Mouse (Mus musculus) spleen, postnatal 36 days (tissue): Measurements from ENCODE around the gene Abca3.

Experiments
- DNase-seq, 2 experiments: peaks; one replicate each; pipeline ENCODE4 v3.0.0; 2022; ENCODE audit warnings: low spot score in 2 of 2, mixed read lengths in 1 of 2

Gene Abca3

DNA sequence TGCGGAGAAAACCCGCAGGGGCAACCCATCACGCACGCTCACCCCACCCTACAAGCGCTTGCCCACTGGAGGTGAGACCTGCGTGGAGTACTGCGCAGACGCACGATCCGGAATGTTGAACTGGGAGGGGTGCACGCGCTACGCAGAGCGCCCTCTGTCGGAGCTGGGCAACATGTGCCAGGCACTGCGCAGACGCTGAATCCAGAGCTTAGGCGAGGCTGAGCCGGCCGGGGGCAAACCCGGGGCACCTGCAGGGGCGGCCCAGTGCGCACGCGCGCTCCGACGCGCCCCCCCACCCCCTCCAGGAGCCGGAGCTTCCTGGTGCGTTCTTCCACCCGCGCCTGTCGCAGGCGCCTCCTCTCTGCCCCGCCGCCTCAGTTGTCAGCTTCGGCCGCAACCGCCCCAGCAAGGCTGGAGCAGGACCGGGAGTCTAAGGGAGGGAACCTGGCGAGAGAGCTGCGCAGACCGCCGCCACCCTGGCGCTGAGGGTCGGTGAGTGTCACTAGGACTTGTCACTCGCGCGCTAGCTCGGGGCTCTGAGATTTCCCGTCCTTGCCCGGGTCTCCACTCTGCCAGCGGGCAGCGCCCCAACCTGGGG, at the start of gene Abca3:
Abca3 (plus strand) TSS at position 191 of the 598 bp plus-strand sequence.
- DNase-seq, result peak; percentile 96 to 98

DNA sequence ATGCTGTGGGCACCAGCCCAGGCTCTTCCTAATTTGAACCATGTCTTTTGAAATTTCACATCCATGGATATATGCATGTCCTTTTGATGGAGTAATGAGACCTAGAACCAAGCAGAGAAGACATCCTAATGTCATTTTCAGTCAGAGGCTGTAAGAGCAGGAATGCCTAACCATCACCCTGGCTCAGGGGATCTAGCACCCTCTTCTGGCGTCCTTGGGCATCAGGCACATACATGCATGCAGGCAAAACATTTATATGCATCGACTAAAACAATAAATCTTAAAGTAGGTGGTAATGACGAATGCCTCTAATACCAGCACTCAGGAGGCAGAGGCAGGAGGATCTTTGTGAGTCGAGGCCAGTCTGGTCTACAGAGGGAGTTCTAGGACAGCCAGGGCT, 44.2 kb upstream of the Abca3 start:
- peak; percentile 28 to 31 for DNase-seq

DNA sequence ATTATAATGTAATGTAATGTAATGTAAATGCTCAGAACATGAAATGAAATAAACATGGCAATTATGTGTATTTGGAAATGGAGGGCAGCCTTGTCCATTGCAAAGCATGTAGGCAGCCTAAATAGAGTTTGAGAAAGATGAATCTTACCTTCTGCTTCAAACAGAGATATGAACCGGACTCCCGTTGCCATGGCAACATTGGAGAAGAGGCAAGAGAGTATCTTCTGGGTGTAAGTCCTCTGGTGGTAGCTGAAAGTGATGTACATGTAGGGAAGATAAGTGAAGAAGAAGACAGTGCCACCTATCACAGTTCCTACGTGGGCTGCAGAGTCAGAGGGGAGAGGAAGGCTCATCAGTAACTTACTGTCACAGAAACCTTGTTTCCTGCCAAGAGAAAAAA, 30.9 kb upstream of the Abca3 start:
- no peak for DNase-seq

DNA sequence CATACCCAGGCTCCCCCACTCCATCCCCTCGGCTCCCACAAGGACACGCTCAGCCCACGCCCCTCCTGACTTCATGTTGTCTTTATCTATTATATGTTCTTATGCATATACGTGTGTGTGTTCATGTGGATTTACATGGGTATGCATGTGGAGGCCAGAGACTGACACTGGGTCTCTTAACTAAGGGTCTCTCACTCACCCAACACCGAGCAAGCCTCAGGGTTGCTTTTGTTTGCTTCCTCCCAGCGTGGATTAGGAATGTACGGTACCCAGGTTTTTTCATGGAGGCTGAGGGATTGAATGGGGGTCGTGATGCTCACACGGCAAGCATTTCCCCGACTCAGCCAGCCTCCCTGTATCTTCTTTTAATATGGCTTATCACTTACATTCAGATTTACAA, 26.7 kb upstream of the Abca3 start:
- no peak for DNase-seq

DNA sequence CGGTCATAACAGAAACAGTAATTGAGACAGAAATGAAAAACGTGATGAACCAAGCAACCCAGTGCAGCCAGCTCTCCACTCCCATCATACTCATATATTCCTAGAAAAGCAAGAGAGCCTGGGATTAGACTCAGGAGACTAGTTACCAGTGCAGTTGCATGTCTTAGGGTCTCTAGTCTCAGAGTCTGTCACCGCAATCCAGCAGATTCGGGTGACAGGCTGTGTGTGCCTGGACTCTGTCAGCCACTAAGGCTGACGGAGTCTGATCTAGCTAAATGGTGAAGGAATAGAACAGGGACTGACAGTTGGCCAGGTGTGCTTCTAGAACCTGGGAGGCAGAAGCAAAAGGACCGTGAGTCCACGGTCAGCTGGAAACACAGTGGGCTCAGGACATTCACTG, 24.1 kb upstream of the Abca3 start:
- no peak for DNase-seq

DNA sequence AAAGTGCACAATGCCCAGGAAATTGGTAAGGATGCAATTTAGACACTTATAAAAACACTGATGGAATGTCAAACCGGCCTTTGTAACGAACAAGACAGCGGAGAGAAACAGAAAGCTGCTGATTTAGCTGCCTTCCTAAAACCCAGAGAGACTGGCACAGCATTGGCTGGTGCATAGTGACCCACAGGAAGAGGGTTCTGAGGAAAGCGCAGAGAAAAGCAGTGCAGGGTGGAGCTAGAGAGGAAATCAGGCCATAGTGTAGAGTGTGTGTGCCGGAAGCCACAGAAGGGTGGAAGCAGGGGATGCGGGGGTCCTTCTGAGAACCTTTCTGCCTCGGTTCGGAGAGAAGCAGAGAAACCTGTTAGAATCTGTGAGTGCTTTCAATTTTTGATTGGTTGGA, 7.1 kb upstream of the Abca3 start:
- peak; percentile 32 to 43 for DNase-seq

DNA sequence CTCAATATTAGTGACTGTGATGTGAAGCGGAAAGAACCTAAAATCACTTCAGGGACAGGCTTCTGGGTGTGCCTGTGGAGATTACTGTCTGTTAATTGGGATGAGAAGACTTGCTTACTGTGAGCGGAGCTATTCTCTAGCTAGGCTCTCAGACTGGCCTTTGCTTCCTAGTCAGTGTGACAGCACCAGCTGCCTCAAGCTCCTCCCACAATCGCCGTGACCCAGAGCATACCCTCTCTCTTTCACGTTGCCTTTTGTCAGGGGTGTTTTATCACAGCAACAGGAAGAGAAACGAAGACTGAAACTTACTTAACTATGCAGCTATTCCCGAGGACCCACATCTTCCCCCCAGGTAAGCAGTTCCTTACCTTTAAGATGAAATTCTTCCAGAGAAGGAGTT, 4.9 kb upstream of the Abca3 start:
- no peak for DNase-seq

DNA sequence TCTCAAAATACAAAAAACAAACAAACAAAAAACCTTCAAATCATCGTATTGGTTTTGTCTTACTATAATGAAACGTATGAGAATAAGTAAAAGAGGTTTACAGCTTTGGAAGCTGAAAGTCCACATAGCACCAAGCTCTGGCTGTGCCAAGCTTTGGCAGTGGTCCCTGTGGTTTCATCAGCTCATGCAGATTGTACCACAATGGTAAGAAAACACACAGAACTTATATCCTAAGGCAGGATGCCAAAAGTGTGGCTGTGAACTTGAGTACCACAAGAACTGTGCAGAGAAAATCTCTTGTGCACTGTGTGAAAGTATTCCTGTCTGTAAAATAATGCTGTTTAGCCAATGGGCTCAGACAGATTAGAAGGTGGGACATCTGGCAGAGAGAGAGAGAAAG, 2.6 kb upstream of the Abca3 start:
- no peak for DNase-seq

DNA sequence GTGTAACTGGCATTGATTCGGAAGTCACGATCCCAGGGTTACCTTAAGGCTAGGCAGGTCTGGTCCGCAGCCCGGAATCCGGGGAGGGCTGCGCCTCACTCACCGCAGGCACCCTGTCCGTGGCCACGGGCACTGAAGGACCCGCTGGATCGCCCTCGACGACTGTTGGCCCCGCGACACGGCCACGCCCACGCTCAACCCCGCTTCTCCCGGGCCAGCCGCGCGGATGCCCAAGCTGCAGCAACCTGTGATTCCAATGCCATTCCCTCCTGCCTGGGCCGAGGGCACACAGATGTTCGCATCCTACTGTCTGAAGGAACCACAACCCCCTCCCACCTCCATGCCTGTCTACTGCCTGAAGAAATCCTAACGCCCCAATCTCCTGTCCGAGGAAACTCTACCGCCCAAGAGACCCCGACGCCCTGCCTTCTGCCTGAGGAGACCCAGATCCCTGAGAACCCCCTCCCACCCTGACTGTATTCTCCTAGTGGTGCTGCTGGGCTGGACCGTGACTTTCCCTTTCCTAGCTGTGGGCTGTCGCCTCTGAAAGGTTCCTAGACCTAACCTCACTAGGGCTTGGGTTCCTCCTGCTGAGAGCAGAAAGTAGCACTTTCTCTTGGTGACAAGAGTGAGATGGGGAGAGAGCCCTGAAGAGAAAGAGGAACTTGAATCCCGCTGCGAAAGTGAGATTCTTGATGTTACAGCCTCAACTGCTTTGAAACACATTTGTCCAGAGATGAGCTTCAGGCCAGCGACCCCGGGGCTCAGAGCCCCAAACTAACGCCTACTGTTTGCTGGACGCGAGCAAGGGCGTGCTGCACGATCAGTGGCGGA, 607 bp upstream of the Abca3 start, which contains the start of gene Abca17:
Abca17 (minus strand) TSS at position 143 of the 834 bp plus-strand sequence.
- peak; percentile 14 to 35 for DNase-seq

DNA sequence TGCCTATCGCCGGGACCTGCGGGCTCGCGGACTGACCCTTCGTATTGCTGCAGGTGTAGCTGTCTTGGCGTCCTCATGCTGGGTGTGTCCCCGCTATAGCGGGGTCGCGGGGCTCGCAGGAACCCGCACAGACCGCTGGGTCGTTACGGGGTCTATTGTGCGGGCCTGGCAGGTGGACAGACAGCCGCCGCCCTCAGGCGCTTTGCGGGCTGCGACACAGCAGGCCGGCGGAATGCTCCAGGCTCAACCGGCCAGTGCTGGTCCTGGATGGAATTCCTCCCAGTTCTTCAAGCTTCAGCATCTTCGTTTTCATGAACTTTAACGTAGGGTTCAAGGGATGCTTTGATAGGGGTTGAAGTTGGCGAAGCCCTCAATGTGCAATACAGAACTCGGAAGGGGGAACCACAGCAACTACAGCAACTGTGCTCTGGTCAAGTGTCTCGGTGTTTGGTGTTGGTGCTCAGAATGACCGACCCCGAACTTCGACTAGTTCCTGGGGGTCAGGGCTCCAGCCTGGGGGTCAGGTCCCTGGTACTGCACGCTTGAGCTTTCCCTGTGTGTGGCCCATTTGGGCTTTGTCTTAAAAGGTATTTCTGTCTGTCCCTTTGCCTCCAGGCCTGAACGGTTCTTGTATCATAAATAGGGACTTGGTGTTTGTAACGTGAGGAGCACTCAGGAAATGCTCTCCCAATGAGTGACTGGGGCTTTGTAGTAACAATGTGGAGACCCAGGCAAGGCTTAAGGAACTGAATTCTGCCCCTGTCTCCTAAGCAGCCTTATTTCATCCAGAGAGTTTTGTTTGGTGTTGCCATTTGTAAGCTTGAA, 832 bp downstream of the Abca3 start:
- DNase-seq, result peak in 1 of 2 experiments; percentile 9

DNA sequence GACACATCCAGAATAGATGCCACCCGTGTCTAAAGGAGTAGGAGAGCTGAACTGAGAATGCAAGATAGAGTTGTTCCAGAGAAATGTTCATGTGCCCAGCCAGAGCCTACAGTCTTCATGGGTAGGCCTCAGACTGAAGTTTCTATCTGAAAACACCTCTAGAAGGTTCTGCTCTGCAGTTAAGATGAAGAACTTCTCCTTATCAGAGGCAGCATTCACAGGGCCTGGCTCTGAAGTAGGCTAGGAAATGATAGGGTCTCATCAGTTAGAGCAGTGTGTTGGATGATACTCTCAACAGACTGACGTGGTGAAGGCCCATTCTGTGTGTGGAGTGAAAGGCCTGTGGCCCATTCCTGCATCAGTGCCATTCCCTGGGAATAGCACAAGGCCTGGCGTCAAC, 2.2 kb downstream of the Abca3 start:
- DNase-seq, result peak; percentile 5 to 30

DNA sequence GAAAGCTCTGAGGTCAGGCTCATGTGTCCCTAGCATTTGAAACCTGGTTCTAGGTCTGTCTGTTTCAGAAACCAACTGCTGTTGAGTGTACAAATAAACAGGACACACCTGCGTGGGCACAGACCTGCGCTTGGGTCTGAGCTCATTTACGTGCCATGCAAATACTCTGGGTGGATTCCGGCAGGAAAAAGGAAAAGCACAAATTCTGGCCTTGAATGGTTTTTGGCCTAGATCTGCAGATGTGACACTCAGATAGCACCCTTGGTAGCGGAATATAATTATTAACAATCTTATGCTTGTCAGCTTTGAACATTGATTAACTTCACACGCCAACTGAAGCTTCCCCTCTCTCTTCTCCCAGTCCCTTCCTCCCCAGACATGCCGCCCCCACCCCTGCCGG, 3.5 kb downstream of the Abca3 start:
- no peak for DNase-seq

DNA sequence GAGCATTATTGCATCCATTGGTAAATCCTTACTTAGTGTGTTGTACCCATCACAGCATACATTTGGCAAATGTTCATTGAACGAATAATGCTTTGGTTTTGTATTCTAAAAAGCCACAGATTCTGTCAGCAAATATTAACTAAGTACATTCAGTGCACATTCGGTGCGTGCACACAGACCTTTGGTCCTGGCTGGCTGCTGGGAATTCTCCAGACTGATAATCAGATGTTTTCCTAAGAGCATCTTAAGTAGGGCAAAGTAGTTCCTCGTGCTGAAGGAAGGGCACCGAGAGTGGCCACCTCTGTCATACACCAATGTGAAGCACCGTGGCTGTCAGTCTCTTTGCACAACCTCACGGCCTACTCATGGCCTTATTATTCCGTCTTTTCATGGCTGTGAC, 7.3 kb downstream of the Abca3 start:
- DNase-seq, result no peak

DNA sequence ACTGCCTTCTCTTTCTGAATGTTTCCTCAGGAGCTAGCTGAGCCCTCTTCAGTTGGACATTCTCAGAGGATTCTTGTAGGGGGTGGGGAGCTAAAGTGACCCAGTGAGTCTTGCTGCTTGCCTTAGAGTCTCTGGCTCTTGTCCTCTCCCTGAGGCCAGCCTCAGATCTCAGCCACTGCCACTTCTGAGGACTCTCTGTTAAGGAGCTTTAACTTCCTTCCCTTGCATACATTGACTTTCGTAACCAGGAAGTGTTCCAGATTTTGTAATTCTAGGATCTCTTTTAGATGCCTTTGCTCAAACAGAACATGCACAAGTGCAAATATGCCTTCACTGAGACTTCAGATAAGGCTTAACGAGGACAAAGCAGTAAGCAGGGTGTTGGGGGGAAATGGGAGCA, 8.2 kb downstream of the Abca3 start:
- DNase-seq, result no peak

DNA sequence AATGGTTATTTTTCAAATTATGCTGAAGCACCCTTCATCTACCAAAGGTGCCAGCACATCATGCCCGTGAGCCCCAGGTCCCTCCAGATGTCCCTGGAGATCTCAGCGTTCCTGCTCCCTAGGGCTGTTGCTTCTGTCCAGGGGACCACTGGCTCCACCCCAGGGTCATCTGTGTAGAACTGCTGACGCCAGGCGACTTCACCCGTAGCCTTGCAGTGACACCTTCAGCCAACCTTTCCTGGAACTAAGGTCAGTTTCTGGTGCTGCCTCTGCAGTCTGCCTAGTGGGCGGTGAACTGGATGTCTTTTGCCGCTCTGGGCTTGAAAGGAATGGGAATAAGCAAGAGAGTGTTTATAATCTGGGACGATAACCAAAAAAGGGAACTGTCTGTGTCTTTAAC, 9.1 kb downstream of the Abca3 start:
- no peak for DNase-seq

DNA sequence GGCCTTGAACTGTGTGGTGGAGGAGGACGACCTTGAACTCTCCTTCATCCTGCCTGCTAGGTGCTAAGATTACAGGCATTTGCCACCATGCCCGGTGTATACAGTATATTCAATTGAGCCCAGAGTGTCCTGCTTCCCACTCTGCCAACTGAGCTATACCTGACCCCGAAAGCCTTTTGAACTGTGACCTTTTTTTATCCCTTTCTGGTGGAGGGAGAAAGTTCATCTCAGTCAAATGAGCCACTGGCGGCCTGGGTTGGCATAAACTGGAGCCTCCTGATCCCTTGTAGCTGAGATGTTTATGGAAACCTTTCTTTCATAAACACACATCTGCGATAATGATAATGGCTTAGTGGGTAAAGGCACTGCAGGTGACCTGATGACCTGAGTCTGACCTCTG, 9.5 kb downstream of the Abca3 start:
- DNase-seq, result no peak

DNA sequence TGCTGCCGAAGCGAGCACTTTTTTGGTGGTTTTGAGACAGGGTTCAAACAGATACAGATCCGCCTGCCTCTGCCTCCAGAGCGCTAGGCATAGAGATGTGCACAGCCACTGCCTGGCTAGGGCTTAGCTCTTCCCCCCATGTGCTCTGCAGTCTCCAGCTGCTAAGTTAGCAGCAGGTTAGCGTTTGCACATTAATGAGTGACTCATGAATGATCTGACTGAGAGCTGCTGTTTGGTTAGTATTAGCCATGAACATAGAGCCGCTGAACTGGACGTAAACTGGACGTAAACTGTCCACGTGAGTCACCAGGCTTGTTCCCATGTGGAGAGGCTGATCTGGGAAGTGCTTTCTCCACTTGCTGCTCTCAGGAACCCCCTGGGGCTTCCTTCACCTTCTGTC, 10.8 kb downstream of the Abca3 start:
- DNase-seq, result no peak

DNA sequence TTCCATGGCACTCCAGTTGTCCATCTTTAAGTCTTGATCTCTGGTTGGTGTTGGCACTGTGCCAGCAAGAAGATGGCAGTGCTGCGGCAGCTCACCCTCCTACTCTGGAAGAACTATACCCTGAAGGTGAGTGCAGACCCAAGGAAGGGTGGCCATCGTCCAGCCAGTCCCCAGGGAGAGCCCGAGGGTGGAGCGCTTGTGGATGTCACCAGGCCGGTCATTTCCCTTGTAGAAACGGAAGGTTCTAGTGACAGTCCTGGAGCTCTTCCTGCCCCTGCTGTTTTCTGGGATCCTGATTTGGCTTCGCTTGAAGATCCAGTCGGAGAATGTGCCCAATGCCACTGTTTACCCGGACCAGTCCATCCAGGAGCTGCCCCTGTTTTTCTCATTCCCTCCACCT, 12.7 kb downstream of the Abca3 start:
- no peak for DNase-seq

DNA sequence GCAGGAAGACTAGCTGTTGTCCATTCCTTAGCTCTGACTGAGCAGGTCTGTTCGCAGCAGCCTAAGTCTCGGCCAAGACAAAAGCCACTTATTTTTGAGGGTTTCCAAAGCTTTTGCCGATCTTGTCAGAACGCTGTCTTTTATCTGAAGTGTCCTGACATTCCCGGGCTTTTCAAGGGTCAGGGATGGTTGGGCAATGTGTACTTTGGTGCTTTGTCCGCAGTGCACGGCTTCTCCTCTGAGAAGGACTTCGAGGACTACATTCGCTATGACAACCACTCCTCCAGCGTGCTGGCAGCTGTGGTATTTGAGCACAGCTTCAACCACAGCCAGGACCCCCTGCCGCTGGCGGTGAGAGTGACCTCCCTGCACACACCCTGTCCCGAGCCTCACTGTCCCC, 14.1 kb downstream of the Abca3 start:
- DNase-seq, result no peak

DNA sequence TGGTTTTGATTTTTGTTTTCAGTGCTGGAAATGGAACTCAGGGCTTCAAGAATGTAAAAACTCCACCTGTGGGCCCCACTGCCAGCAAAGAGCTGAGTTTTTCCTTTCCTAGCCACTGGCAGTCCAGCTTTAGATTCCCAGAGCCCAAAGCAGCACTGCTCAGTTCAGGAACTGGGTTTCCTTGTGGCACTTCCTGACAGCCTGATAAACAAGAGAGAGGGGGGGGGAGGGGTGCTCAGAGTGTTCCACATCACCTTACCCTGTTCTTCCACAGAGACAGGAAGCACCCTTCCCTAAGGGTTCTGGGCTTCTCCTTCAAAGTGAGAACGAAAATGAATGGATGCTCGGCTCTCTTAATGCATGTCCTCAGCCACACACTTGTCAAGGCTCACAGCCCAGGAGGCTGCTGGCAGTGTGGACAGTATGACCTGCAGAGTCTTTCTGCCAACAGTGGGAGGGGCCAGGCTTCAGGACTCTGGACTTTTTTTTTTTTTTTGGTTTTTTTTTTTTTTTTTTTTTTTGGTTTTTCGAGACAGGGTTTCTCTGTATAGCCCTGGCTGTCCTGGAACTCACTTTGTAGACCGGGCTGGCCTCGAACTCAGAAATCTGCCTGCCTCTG, 23.5 kb downstream of the Abca3 start:
- no peak for DNase-seq

DNA sequence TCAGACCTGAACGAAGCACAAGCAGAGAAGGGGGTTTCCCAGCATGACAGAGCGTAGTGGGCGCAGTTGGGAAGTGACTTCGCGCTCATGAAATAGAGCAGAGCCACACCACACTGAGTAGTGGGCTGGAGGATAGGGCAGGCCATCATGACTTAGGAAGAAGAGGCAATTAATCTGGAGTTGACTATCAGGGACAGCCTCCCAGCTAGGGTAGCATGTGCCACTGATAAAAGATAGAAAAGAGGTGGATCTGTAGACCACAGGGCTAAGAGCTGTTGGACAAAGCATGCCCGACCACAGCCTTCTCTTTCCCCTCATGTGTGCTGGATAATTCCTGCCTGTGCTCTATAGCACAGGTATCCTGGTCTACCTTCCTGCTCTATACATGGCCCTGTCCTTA, 24.1 kb downstream of the Abca3 start:
- DNase-seq, result no peak

DNA sequence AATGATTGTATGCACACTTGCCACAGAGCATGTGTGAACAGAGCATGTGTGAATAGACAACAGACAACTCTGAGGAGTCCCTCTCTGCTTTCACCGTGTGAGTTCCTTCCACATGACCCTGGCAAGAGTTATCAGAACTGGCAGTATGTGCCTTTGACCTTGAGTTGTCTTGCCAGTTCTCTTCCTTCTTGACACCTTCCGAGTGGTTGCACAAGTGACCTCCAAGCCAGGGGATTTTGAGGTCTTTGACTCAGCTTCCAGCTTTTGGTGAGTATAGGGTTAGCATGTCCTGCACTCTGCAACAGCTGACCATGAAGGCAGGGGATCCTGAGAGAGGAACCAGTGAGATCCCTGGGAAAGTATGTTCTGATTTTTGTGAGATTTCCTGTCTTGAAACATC, 26.7 kb downstream of the Abca3 start:
- DNase-seq, result no peak
